Mouse (Mus musculus) T-cell, adult 2 months (primary cell): ENCODE measurements at regions not wholly inside any gene's neighbourhood (a gene's known extent, or its start where the extent isn't known, plus 50 kb on each side); places are given as distances from the start of the nearest gene placed in this dataset.

Source experiments
- DNase-seq: peaks from one replicate; pipeline ENCODE4 v3.0.0; 2022; ENCODE audit warnings: low spot score

GRCm38 (mm10) chr14:105572036-105572891 is 313.9 kb downstream of the Ndfip2 start:
- no peak for DNase-seq

- no peak for DNase-seq
Observed at GRCm38 (mm10) chr14:105570156-105570555, 311.8 kb downstream of the Ndfip2 start.

- no peak for DNase-seq
Observed at GRCm38 (mm10) chr14:105565827-105566226, 307.5 kb downstream of the Ndfip2 start.

GRCm38 (mm10) chr14:105562843-105563242 is 304.5 kb downstream of the Ndfip2 start:
- no peak for DNase-seq

- DNase-seq = no peak
Observed at GRCm38 (mm10) chr14:105556813-105557212, 298.4 kb downstream of the Ndfip2 start.

GRCm38 (mm10) chr14:105544066-105544465 is 285.7 kb downstream of the Ndfip2 start:
- no peak for DNase-seq

- no peak for DNase-seq
Observed at GRCm38 (mm10) chr14:105542486-105543145, 284.2 kb downstream of the Ndfip2 start.

GRCm38 (mm10) chr14:105542090-105542485 is 283.7 kb downstream of the Ndfip2 start:
- DNase-seq = no peak

GRCm38 (mm10) chr14:105532168-105532745 is 273.9 kb downstream of the Ndfip2 start:
- no peak for DNase-seq

- no peak for DNase-seq
Observed at GRCm38 (mm10) chr14:105528107-105528506, 269.7 kb downstream of the Ndfip2 start.

- no peak for DNase-seq
Observed at GRCm38 (mm10) chr14:105523849-105524248, 265.5 kb downstream of the Ndfip2 start.

GRCm38 (mm10) chr14:105522279-105522678 is 263.9 kb downstream of the Ndfip2 start:
- no peak for DNase-seq

- DNase-seq = no peak
Observed at GRCm38 (mm10) chr14:105518706-105519105, 260.3 kb downstream of the Ndfip2 start.

GRCm38 (mm10) chr14:105514413-105514812 is 256.0 kb downstream of the Ndfip2 start:
- DNase-seq = no peak

GRCm38 (mm10) chr14:105512914-105513677 is 254.7 kb downstream of the Ndfip2 start:
- no peak for DNase-seq

- DNase-seq = no peak
Observed at GRCm38 (mm10) chr14:105511826-105512225, 253.5 kb downstream of the Ndfip2 start.

GRCm38 (mm10) chr14:105511135-105511534 is 252.8 kb downstream of the Ndfip2 start:
- DNase-seq = no peak

GRCm38 (mm10) chr14:105505261-105505660 is 246.9 kb downstream of the Ndfip2 start:
- DNase-seq = no peak

- DNase-seq = no peak
Observed at GRCm38 (mm10) chr14:105504376-105504775, 246.0 kb downstream of the Ndfip2 start.

GRCm38 (mm10) chr14:105503806-105504205 is 245.4 kb downstream of the Ndfip2 start:
- DNase-seq = no peak

- no peak for DNase-seq
Observed at GRCm38 (mm10) chr14:105502633-105502975, 244.2 kb downstream of the Ndfip2 start.
